Mouse (Mus musculus) retina, adult 2 months (tissue): ENCODE measurements at regions not wholly inside any gene's neighbourhood (a gene's known extent, or its start where the extent isn't known, plus 50 kb on each side); places are given as distances from the start of the nearest gene placed in this dataset.
"Not testable (repeated sequence)": the region's sequence is repeated elsewhere in the genome, so short reads cannot be mapped to it uniquely, and the experiment has no call there.

Experiments used
- DNase-seq: peaks from one replicate; pipeline ENCODE4 v3.0.0-alpha.2; 2012; ENCODE audit warnings: low read depth, low spot score

GRCm38 (mm10) chr3:138609749-138610148 is 83.8 kb downstream of the Eif4e start:
- DNase-seq: no peak

DNA sequence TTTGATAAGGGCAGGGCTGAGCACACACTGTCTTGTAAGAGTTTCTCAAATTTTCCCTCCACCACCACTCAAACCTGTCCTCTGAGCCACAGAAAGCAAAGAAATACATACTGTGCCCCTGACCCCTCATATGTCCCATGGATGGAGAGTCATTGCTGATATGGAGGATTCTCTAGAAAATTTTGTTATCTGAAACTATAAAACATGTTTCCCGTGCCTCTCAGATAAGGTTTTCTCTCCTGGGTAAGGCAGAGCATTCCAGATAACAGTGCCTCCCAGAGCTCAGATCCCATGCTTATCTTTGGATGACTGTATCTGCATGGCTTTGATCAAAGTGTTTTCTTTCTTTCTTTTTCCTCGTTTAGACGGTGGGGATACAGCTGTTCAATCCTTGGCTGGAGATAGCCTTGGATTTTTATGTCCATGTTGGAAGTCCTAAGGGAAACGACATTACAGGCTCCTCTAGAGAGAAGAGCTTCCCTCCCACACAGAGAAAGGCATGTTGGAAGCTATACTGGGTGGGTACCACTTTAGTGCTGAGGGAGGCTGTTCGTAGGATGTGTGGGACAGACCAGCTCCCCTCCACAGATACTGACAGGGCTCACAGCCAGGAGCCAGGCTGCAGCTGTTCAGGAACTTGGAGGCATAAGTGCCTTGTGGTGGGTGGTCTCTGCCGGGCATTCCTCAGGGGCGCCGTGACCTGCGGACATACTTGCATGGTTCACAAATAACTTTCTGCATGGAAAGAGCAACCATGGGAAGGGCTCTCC is 87.1 kb downstream of the Eif4e start:
- DNase-seq: no peak

DNA sequence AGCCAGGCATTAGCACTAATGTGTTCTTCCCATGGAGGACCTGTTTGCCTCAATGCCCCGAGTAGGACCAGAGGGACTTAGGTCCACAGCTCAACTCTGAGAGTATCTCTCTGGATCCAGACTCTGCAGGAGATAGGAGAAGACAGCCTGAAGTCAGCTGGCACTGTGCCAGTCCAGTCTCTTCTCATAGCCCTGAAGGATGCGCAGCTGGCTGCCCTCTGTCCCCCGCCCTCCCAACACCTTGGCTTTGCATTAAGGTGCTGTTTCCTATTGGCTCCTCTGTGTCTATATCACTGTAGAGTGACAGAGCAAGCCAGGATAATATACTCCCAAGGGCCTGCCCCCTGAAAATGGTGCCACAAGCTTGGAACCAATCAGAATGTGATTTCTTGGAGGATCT is 87.7 kb downstream of the Eif4e start:
- DNase-seq: no peak

- no peak for DNase-seq
These were observed 88.9 kb downstream of the Eif4e start for GRCm38 (mm10) chr3:138614899-138615298.

GRCm38 (mm10) chr3:138620263-138620662 is 94.3 kb downstream of the Eif4e start:
- DNase-seq: no peak

GRCm38 (mm10) chr3:138624128-138624527 is 98.1 kb downstream of the Eif4e start:
- no peak for DNase-seq

DNA sequence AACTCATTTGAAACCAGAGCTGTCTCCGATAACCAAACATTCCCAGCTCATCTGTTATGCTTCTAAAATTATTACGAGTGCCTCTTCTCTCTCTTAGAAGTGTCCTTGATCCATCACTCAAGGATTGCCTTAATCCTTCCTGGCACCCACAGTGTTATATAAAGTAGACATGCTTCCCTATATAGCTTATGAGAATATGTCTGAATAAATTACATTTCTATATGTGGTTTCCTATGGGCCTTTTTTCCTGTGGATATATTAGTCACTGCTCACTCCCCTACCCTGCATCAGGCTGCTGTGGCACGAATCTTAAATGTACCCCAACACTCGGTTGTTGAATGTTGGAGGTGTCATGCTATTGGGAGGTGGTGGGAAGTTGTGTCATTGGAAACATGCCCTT is 100.3 kb downstream of the Eif4e start:
- DNase-seq: no peak

DNA sequence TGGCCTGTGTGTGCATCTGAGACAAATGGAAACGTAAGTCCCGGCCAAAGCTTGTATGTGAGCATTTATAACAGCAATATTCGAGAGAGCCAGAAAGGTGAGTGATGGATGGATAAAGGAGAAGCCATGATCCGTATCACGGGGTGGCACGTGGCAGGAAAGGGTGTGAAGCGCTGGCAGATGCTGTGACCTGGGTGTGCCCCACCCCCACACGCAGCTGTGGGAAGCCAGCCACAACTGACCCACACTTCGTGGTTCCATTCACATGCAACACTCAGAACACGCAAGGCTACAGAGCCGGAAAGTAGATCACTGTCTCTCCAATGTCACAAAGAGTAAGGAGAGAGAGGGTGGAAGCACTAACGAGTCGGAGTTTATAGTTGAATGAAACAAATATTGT is 104.3 kb downstream of the Eif4e start:
- DNase-seq: no peak

DNA sequence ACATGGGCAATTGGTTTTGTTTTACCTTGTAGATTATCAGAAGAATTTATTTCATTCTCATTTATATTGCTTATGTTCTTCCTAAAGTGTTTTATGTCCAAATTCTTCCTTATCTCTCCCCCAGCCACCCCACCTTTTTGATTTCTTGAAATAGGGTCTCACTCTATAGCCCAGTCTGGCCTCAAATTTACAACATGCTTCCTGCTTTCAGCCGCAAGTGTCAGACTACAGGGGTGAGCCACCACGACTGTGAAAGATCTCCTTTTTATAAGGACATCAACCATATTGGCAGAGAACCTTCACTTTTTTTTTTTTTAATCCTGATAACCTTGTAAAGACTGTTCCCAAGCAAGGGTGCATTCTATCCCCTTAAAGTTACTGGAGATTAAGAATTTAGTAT is 106.1 kb downstream of the Eif4e start:
- no peak for DNase-seq

DNA sequence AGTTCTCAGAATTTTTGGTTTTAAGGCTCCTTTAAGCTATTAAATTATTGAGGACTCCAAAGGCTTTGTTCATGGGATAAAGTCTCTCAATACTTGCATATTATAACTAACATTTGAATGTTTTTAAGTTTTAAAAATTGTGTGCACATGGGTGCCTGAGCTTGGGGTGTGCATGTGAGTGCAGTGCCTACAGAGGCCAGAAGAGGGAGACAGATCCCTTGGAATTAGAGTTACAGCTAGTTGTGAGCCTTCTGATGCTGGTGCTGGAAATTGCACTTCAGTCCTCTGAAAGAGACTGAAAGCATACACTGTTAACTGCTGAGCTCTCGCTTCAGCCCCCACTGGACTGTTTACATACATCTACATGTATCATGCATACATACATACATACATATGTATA is 100.0 kb upstream of the Tspan5 start:
- peak; percentile 16 for DNase-seq

GRCm38 (mm10) chr3:138643951-138644285 is 98.1 kb upstream of the Tspan5 start:
- no peak for DNase-seq

- no peak for DNase-seq
These were observed 97.6 kb upstream of the Tspan5 start for GRCm38 (mm10) chr3:138644286-138644951.

DNA sequence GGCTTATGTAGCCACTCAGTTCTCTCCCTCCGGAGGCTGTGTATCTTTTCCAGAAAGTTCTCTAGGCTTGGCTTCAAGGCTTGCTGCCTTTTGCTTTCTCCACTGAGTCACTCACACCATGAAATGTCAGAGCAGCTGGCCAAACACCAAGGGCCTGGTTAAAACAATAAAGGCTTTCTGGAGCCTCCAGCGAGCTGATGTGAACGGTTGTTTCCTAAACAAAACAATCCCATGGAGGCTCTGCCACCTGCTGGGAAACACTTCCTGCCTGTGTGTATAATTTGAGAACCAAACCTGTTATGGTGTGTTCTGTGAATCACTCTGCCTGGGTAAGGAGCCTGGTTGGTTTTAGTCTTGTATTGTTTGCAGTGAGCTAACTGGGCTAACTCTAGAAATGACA is 96.7 kb upstream of the Tspan5 start:
- DNase-seq: no peak

- DNase-seq: no peak
These were observed 92.3 kb upstream of the Tspan5 start for GRCm38 (mm10) chr3:138649699-138650098.

DNA sequence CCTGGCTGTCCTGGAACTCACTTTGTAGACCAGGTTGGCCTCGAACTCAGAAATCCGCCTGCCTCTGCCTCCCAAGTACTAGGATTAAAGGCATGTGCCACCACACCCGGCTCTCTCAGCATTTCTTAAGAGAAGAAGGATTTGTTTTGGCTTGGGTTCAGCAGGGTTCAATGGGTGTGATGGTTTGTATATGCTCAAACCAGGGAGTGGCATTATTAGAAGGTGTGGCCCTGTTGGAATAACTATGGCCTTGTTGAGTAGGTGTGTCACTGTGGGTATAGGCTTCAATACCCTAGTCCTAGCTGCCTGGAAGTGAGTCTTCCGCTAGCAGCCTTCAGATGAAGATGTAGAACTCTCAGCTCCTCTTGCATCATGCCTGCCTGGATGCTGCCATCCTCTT is 91.3 kb upstream of the Tspan5 start:
- not testable (repeated sequence) for DNase-seq

GRCm38 (mm10) chr3:138651361-138652205 is 90.4 kb upstream of the Tspan5 start:
- DNase-seq: no peak

DNA sequence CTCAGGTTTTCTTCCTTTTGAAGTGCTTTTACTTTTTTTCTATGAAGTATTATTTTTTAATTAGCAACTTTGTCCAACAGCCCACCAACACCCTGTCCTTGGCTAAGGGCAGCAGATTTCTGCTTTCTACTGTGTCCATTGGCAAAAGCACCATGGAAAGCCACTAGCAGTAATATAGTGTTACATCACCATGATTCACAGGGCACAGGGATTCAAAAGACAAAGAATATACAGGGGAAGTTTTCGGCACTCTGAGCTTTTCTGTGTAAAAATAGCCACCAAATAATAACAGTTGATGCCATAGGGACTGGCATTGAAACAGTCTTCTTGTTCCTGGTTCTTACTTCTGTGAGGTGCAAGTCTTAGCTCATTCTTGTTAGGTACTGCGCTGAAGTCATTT is 89.8 kb upstream of the Tspan5 start:
- no peak for DNase-seq

DNA sequence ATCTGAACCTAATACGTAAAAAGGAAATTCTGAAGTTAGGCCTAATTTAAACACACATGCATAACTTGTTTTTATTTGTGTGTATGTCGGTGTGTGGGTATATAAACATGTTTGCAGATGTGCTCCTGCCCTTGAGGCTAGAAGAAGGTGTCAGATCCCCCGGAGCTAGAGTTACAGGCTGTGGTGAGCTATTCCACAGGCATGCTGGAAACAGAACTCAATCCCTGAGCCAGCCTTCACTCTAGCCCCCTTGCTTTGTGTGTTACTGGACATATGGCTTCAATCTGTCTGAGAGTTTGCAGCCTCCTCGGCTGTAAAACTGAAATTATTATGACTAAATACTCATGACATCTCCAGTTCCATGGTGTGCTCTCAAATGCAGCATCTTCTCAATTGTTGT is 89.3 kb upstream of the Tspan5 start:
- DNase-seq: no peak

DNA sequence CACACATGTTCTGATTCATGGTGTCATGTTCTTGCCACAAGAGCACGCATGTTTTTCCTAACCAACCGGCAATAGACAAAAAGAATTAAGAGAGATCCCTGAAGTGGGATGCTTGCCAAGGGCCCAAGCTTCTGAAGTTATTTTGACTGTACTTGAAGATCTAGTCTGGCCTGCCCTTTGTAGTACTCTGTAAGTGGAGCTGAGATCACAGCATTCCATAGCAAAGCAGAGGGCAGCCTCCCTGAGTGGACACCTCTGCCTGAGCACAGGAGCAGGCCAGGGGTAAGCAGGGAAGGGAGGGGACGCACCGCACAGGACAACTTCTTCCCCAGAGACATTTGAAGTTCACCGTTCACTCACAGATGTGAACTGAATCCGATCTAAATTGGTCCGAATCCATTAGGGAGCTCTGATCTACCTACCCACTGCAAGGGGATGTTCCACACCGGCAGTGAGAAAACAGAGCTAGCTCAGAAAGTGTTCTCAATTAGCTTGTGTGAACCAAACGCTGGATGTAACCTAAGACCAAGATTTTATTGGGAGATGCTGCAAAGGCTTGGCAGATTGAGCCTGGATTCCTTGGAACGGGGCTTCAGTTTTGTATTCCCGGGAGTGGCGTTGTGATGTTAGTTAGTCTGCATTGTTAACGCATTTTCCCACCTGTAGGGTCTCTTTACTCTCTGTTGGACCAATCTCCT is 88.3 kb upstream of the Tspan5 start:
- DNase-seq: no peak

GRCm38 (mm10) chr3:138654610-138655371 is 87.2 kb upstream of the Tspan5 start:
- no peak for DNase-seq

DNA sequence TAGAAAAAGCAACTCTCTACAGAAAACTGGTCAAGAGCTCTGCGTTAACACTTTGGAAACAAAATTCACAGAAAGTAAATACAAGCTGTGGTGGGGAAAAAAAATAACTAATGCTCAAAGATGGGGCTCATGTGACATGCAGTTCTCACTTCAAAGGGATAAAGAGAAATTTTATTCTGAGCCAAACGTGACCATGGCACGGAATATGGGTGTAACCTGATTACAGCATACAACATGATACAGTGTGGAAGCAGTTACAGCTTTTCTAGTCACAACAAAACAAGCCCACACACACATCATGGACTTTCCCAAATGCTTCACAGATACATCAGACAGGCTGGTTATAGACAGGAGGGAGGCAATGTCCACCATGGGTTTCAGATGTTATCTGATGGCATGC is 86.5 kb upstream of the Tspan5 start:
- no peak for DNase-seq
